Mouse (Mus musculus) midbrain, postnatal 0 days (tissue): ENCODE data around the gene Nup188. TPM values are rescaled to one million over a fixed set of nuclear protein-coding genes. Genes with fewer than 3 reads are reported as not detected.

Experiments
- ATAC-seq: fragments of 200-750 bp; cut with Nextera tagmentation; 2 replicates; pipeline ENCODE4 v1.8.0; 2017; ENCODE audit warnings: moderate number of reproducible peaks, mild to moderate bottlenecking, moderate TSS enrichment, moderate library complexity; ENCODE audit not compliant: low FRiP score
- DNase-seq: peaks from one replicate; pipeline ENCODE4 v3.0.0-alpha.2; 2015; ENCODE audit warnings: low spot score
- H3K27ac ChIP-seq: fragments of 300-500 bp; sonication (generic); 2 replicates; pipeline ENCODE4 v1.5.1; 2014; ENCODE audit warnings: low read depth, mild to moderate bottlenecking, low read length, mixed read lengths
- H3K27me3 ChIP-seq: fragments of 300-500 bp; sonication (generic); 2 replicates; pipeline ENCODE4 v1.6.1; 2014; ENCODE audit warnings: low read length, control low read depth, mixed read lengths; ENCODE audit not compliant: insufficient read depth
- H3K36me3 ChIP-seq: fragments of 300-500 bp; sonication (generic); 2 replicates; pipeline ENCODE4 v1.6.1; 2014; ENCODE audit warnings: low read length, control low read depth, mixed read lengths; ENCODE audit not compliant: insufficient read depth
- H3K4me1 ChIP-seq: fragments of 300-500 bp; sonication (generic); 2 replicates; pipeline ENCODE4 v1.6.1; 2014; ENCODE audit warnings: mild to moderate bottlenecking, control low read depth, antibody characterized with exemption, low read length, mixed read lengths; ENCODE audit not compliant: insufficient read depth
- H3K4me2 ChIP-seq: fragments of 300-500 bp; sonication (generic); 2 replicates; pipeline ENCODE4 v1.6.1; 2014; ENCODE audit warnings: low read depth, mild to moderate bottlenecking, low read length, mixed read lengths; ENCODE audit not compliant: poor library complexity, severe bottlenecking
- H3K4me3 ChIP-seq: fragments of 300-500 bp; sonication (generic); 2 replicates; pipeline ENCODE4 v1.5.1; 2014; ENCODE audit warnings: low read depth, mild to moderate bottlenecking, low read length, moderate library complexity
- H3K9ac ChIP-seq: fragments of 300-500 bp; sonication (generic); replicated peaks from 2 replicates; pipeline ENCODE4 v1.6.1; 2014; ENCODE audit warnings: mild to moderate bottlenecking, low read length, moderate library complexity, mixed read lengths; ENCODE audit not compliant: poor library complexity, severe bottlenecking
- H3K9me3 ChIP-seq: fragments of 300-500 bp; sonication (generic); 2 replicates; pipeline ENCODE4 v1.6.1; 2016; ENCODE audit warnings: low read length, control low read depth
- CTCF ChIP-seq: IDR thresholded peaks from 2 replicates; pipeline ENCODE4 v1.5.1; 2016; ENCODE audit warnings: antibody characterized with exemption, mild to moderate bottlenecking
- WGBS: fragments of 180-500 bp; shearing (Covaris S2); extraction: QIAGEN DNeasy Blood & Tissue Kit; methylation state at CpG from one replicate; pipeline ENCODE4 v1.1.7; 2014; 5-methylcytosine and 5-hydroxymethylcytosine counted together
- polyA plus RNA-seq: library from polyadenylated mRNA; unstranded; fragments of >200 nt; fragmentation: Nextera tagmentation; extraction: Ambion mirVana; gene quantifications from 2 replicates; pipeline ENCODE4 v1.2.1, GENCODE M21; 2015
- total RNA-seq: library from RNA; depleted of rRNA; stranded (reverse); fragments of >200 nt; gene quantifications from 2 replicates; pipeline ENCODE4 v1.2.3, GENCODE M21; 2014

The Nup188 gene
- total and polyA plus RNA-seq, 2 experiments from 2014 or later: 12.2 to 29.5 TPM

- Histone ChIP-seq H3K27ac (no peak overlapping the region), H3K4me2 (no peak overlapping the region), H3K36me3 (peaks cover 72% of the 10 kb centered on the region), H3K9ac (no peak overlapping the region), H3K4me1 (no peaks in the 10 kb centered on the region), H3K9me3 (no peaks in the 10 kb centered on the region), H3K4me3 (no peak overlapping the region), H3K27me3 (no peaks in the 10 kb centered on the region)
- no peak for TF ChIP-seq CTCF
- DNase-seq: no peak
- 88% methylated on average over 4 of the region's 4 CpGs for WGBS
- no peak for ATAC-seq
Measured at GRCm38 (mm10) chr2:30319260-30319659, 33.1 kb downstream of the Nup188 start.

GRCm38 (mm10) chr2:30323111-30323510, 36.9 kb downstream of the Nup188 start:
- Histone ChIP-seq H3K4me2 (no peak overlapping the region), H3K9me3 (no peaks in the 10 kb centered on the region), H3K27me3 (no peaks in the 10 kb centered on the region), H3K4me3 (no peak overlapping the region), H3K36me3 (peaks cover 78% of the 10 kb centered on the region), H3K4me1 (no peaks in the 10 kb centered on the region), H3K27ac (no peak overlapping the region), H3K9ac (no peak overlapping the region)
- no peak for TF ChIP-seq CTCF
- ATAC-seq (no peak), DNase-seq (no peak)
- 73% methylated on average over 7 of the region's 7 CpGs for WGBS

DNA sequence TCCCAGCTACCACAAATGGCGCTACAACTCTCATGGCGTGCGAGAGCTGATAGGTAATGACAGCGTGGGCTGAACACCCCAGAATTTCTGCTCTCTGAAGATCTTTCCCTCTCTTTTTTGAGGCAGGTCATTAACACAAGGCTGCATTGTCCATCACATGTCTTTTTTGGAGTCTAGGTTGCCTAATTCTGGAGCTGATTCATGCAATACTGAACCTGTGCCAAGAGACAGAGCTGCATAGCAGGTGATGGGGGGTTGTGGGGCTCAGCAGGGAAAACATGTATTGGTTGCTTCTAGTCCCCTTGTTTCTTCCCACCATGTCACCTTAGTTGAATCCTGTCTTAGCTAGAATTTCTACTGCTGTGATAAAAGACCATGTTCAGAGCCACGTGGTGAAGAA, 39.1 kb downstream of the Nup188 start:
- ATAC-seq: no peak

GRCm38 (mm10) chr2:30327276-30327675, 41.1 kb downstream of the Nup188 start:
- TF ChIP-seq CTCF: no peak
- H3K4me1 ChIP-seq: no peaks in the 10 kb centered on the region
- WGBS: 94% methylated on average over 7 of the region's 7 CpGs
- no peaks in the 10 kb centered on the region for H3K9me3 ChIP-seq
- DNase-seq: no peak
- ATAC-seq: no peak
- no peak overlapping the region for H3K27ac ChIP-seq
- no peak overlapping the region for H3K4me3 ChIP-seq
- no peaks in the 10 kb centered on the region for H3K27me3 ChIP-seq
- no peak overlapping the region for H3K4me2 ChIP-seq
- H3K9ac ChIP-seq: no peak overlapping the region
- H3K36me3 ChIP-seq: peaks cover 83% of the 10 kb centered on the region

More for the DNA sequence above, 39.1 kb downstream of the Nup188 start:
- 93% methylated on average over 5 of the region's 5 CpGs for WGBS
- no peaks in the 10 kb centered on the region for H3K9me3 ChIP-seq
- no peaks in the 10 kb centered on the region for H3K4me1 ChIP-seq
- H3K27me3 ChIP-seq: no peaks in the 10 kb centered on the region
- H3K27ac ChIP-seq: no peak overlapping the region
- DNase-seq: no peak
- no peak overlapping the region for H3K4me2 ChIP-seq
- H3K4me3 ChIP-seq: no peak overlapping the region
- TF ChIP-seq CTCF: no peak
- H3K9ac ChIP-seq: no peak overlapping the region
- peaks cover 85% of the 10 kb centered on the region for H3K36me3 ChIP-seq

GRCm38 (mm10) chr2:30328791-30329190, 42.6 kb downstream of the Nup188 start:
- no peak for TF ChIP-seq CTCF
- H3K9ac ChIP-seq: no peak overlapping the region
- ATAC-seq (no peak), DNase-seq (no peak)
- H3K27me3 ChIP-seq: no peaks in the 10 kb centered on the region
- no peaks in the 10 kb centered on the region for H3K9me3 ChIP-seq
- WGBS: 87% methylated on average over 3 of the region's 3 CpGs
- H3K27ac ChIP-seq: no peak overlapping the region
- no peaks in the 10 kb centered on the region for H3K4me1 ChIP-seq
- H3K4me2 ChIP-seq: no peak overlapping the region
- H3K36me3 ChIP-seq: peaks cover 84% of the 10 kb centered on the region
- no peak overlapping the region for H3K4me3 ChIP-seq

GRCm38 (mm10) chr2:30335324-30335723, 49.1 kb downstream of the Nup188 start:
- Histone ChIP-seq H3K4me2 (no peak overlapping the region), H3K27me3 (no peaks in the 10 kb centered on the region), H3K4me1 (no peaks in the 10 kb centered on the region), H3K36me3 (peaks cover 68% of the 10 kb centered on the region), H3K9ac (peak overlapping the region; percentile 24; the same call in 1 of the 2 replicates), H3K27ac (no peak overlapping the region), H3K4me3 (no peak overlapping the region), H3K9me3 (no peaks in the 10 kb centered on the region)
- 94% methylated on average over 2 of the region's 2 CpGs for WGBS
- DNase-seq (no peak), ATAC-seq (no peak)
- no peak for TF ChIP-seq CTCF
